Mouse (Mus musculus) heart, postnatal 0 days (tissue): ENCODE results near the gene Tbx18.

Source experiments
- CTCF ChIP-seq: IDR thresholded peaks from 2 replicates; pipeline ENCODE4 v1.5.1; 2016; ENCODE audit warnings: antibody characterized with exemption, control low read depth, low read depth
- EP300 ChIP-seq: IDR thresholded peaks from 2 replicates; pipeline ENCODE4 v1.6.1; 2016; ENCODE audit warnings: antibody characterized with exemption, low read depth

- no peak for TF ChIP-seq CTCF
- TF ChIP-seq EP300, result no peak
Observed at GRCm38 (mm10) chr9:87728107-87728506, 3.0 kb downstream of the Tbx18 start.
